Mouse (Mus musculus): ENCODE measurements around the gene Fam107a. TPM values are rescaled to one million over a fixed set of nuclear protein-coding genes. Genes with fewer than 3 reads are reported as not detected.

Gene Fam107a
- polyA plus RNA-seq, 1 experiment from 2014 or later = 0.36 TPM

GRCm38 (mm10) chr14:8345566-8345965 is 27.7 kb upstream of the Fam107a start:
- H3K9me3 ChIP-seq (ENCODE audit: control insufficient read depth, low read length) = no peaks in the 10 kb centered on the region
- no peak overlapping the region for H3K4me3 ChIP-seq (ENCODE audit: control insufficient read depth in 1 of 2, insufficient read depth in 1 of 2, low read depth in 1 of 2, low read length in 2 of 2)
- no peak overlapping the region for H3K9ac ChIP-seq (ENCODE audit: low read length)
- no peaks in the 10 kb centered on the region for H3K36me3 ChIP-seq (ENCODE audit: control insufficient read depth, insufficient read depth, low read length)
- 66% methylated on average over 4 of the region's 4 CpGs for WGBS
- no peak for ATAC-seq (ENCODE audit: insufficient number of reproducible peaks, insufficient read depth, low FRiP score, low read depth)
- peaks cover 6 to 11% of the 10 kb centered on the region in 2 experiments for H3K4me1 ChIP-seq (ENCODE audit: control insufficient read depth in 2 of 2, insufficient read depth in 2 of 2, low read length in 2 of 2)
- H3K27ac ChIP-seq (replicated peaks in 1 of 2; ENCODE audit: control insufficient read depth in 1 of 2, insufficient read depth in 1 of 2, low read depth in 2 of 2, low read length in 2 of 2) = no peak overlapping the region
- no peak overlapping the region for H3K4me2 ChIP-seq (ENCODE audit: low read length)
- no peaks in the 10 kb centered on the region for H3K27me3 ChIP-seq (ENCODE audit: control insufficient read depth, insufficient read depth, low read length)

GRCm38 (mm10) chr14:8342509-8343106 is 24.8 kb upstream of the Fam107a start:
- Histone ChIP-seq H3K27me3 (ENCODE audit: control insufficient read depth, insufficient read depth, low read length) (no peaks in the 10 kb centered on the region), H3K27ac (replicated peaks in 1 of 2; ENCODE audit: control insufficient read depth in 1 of 2, insufficient read depth in 1 of 2, low read depth in 2 of 2, low read length in 2 of 2) (no peak overlapping the region), H3K4me2 (ENCODE audit: low read length) (no peak overlapping the region), H3K4me3 (ENCODE audit: control insufficient read depth in 1 of 2, insufficient read depth in 1 of 2, low read depth in 1 of 2, low read length in 2 of 2) (no peak overlapping the region), H3K9me3 (ENCODE audit: control insufficient read depth, low read length) (no peaks in the 10 kb centered on the region), H3K9ac (ENCODE audit: low read length) (no peak overlapping the region), H3K36me3 (ENCODE audit: control insufficient read depth, insufficient read depth, low read length) (no peaks in the 10 kb centered on the region), H3K4me1 (ENCODE audit: control insufficient read depth in 2 of 2, insufficient read depth in 2 of 2, low read length in 2 of 2) (peaks cover 6 to 11% of the 10 kb centered on the region in 2 experiments)
- ATAC-seq (ENCODE audit: insufficient number of reproducible peaks, insufficient read depth, low FRiP score, low read depth) = peak; percentile 47; the same call in 1 of the 2 replicates
- WGBS = 24% methylated on average over 4 of the region's 5 CpGs

- no peak for ATAC-seq (ENCODE audit: insufficient number of reproducible peaks, insufficient read depth, low FRiP score, low read depth)
- H3K9me3 ChIP-seq (ENCODE audit: control insufficient read depth, low read length) = 0 out of 2 replicates have a peak, but pooled peaks cover 4% of the 10 kb centered on the region
- peaks cover 6 to 11% of the 10 kb centered on the region in 2 experiments for H3K4me1 ChIP-seq (ENCODE audit: control insufficient read depth in 2 of 2, insufficient read depth in 2 of 2, low read length in 2 of 2)
- no peaks in the 10 kb centered on the region for H3K36me3 ChIP-seq (ENCODE audit: control insufficient read depth, insufficient read depth, low read length)
- no peaks in the 10 kb centered on the region for H3K27me3 ChIP-seq (ENCODE audit: control insufficient read depth, insufficient read depth, low read length)
- 55% methylated on average over 4 of the region's 4 CpGs for WGBS
- no peak overlapping the region for H3K4me2 ChIP-seq (ENCODE audit: low read length)
- H3K9ac ChIP-seq (ENCODE audit: low read length) = no peak overlapping the region
- H3K27ac ChIP-seq (replicated peaks in 1 of 2; ENCODE audit: control insufficient read depth in 1 of 2, insufficient read depth in 1 of 2, low read depth in 2 of 2, low read length in 2 of 2) = no peak overlapping the region
- no peak overlapping the region for H3K4me3 ChIP-seq (ENCODE audit: control insufficient read depth in 1 of 2, insufficient read depth in 1 of 2, low read depth in 1 of 2, low read length in 2 of 2)
Measured at GRCm38 (mm10) chr14:8340226-8340625, 22.4 kb upstream of the Fam107a start.

GRCm38 (mm10) chr14:8335947-8336346 is 18.1 kb upstream of the Fam107a start:
- H3K4me2 ChIP-seq (ENCODE audit: low read length) = no peak overlapping the region
- no peak overlapping the region for H3K4me3 ChIP-seq (ENCODE audit: control insufficient read depth in 1 of 2, insufficient read depth in 1 of 2, low read depth in 1 of 2, low read length in 2 of 2)
- H3K4me1 ChIP-seq (ENCODE audit: control insufficient read depth in 2 of 2, insufficient read depth in 2 of 2, low read length in 2 of 2) = peaks cover 0 to 3% of the 10 kb centered on the region in 2 experiments; a peak in 1 of 4 replicates
- no peaks in the 10 kb centered on the region for H3K36me3 ChIP-seq (ENCODE audit: control insufficient read depth, insufficient read depth, low read length)
- no peak overlapping the region for H3K27ac ChIP-seq (replicated peaks in 1 of 2; ENCODE audit: control insufficient read depth in 1 of 2, insufficient read depth in 1 of 2, low read depth in 2 of 2, low read length in 2 of 2)
- 0 out of 2 replicates have a peak, but pooled peaks cover 4% of the 10 kb centered on the region for H3K9me3 ChIP-seq (ENCODE audit: control insufficient read depth, low read length)
- 63% methylated on average over 10 of the region's 10 CpGs for WGBS
- no peaks in the 10 kb centered on the region for H3K27me3 ChIP-seq (ENCODE audit: control insufficient read depth, insufficient read depth, low read length)
- ATAC-seq (ENCODE audit: insufficient number of reproducible peaks, insufficient read depth, low FRiP score, low read depth) = no peak
- no peak overlapping the region for H3K9ac ChIP-seq (ENCODE audit: low read length)

- H3K4me2 ChIP-seq (ENCODE audit: low read length) = no peak overlapping the region
- no peak overlapping the region for H3K27ac ChIP-seq (replicated peaks in 1 of 2; ENCODE audit: control insufficient read depth in 1 of 2, insufficient read depth in 1 of 2, low read depth in 2 of 2, low read length in 2 of 2)
- 0 out of 2 replicates have a peak, but pooled peaks cover 4% of the 10 kb centered on the region for H3K9me3 ChIP-seq (ENCODE audit: control insufficient read depth, low read length)
- peaks cover 0 to 3% of the 10 kb centered on the region in 2 experiments; a peak in 1 of 4 replicates for H3K4me1 ChIP-seq (ENCODE audit: control insufficient read depth in 2 of 2, insufficient read depth in 2 of 2, low read length in 2 of 2)
- H3K36me3 ChIP-seq (ENCODE audit: control insufficient read depth, insufficient read depth, low read length) = no peaks in the 10 kb centered on the region
- WGBS = 78% methylated on average over 3 of the region's 3 CpGs
- H3K4me3 ChIP-seq (ENCODE audit: control insufficient read depth in 1 of 2, insufficient read depth in 1 of 2, low read depth in 1 of 2, low read length in 2 of 2) = no peak overlapping the region
- ATAC-seq (ENCODE audit: insufficient number of reproducible peaks, insufficient read depth, low FRiP score, low read depth) = no peak
- no peak overlapping the region for H3K9ac ChIP-seq (ENCODE audit: low read length)
- no peaks in the 10 kb centered on the region for H3K27me3 ChIP-seq (ENCODE audit: control insufficient read depth, insufficient read depth, low read length)
Measured at GRCm38 (mm10) chr14:8334511-8334910, 16.7 kb upstream of the Fam107a start.

- WGBS = 79% methylated on average over 11 of the region's 11 CpGs
- Histone ChIP-seq H3K9ac (ENCODE audit: low read length) (no peak overlapping the region), H3K27ac (replicated peaks in 1 of 2; ENCODE audit: control insufficient read depth in 1 of 2, insufficient read depth in 1 of 2, low read depth in 2 of 2, low read length in 2 of 2) (no peak overlapping the region), H3K4me2 (ENCODE audit: low read length) (no peak overlapping the region), H3K4me1 (ENCODE audit: control insufficient read depth in 2 of 2, insufficient read depth in 2 of 2, low read length in 2 of 2) (peaks cover 0 to 6% of the 10 kb centered on the region in 2 experiments; a peak in 2 of 4 replicates), H3K9me3 (ENCODE audit: control insufficient read depth, low read length) (0 out of 2 replicates have a peak, but pooled peaks cover 4% of the 10 kb centered on the region), H3K36me3 (ENCODE audit: control insufficient read depth, insufficient read depth, low read length) (no peaks in the 10 kb centered on the region), H3K4me3 (ENCODE audit: control insufficient read depth in 1 of 2, insufficient read depth in 1 of 2, low read depth in 1 of 2, low read length in 2 of 2) (no peak overlapping the region), H3K27me3 (ENCODE audit: control insufficient read depth, insufficient read depth, low read length) (no peaks in the 10 kb centered on the region)
- ATAC-seq (ENCODE audit: insufficient number of reproducible peaks, insufficient read depth, low FRiP score, low read depth) = no peak
Measured at GRCm38 (mm10) chr14:8332314-8333252, 14.8 kb upstream of the Fam107a start.

- Histone ChIP-seq H3K9me3 (ENCODE audit: control insufficient read depth, low read length) (no peaks in the 10 kb centered on the region), H3K4me1 (ENCODE audit: control insufficient read depth in 2 of 2, insufficient read depth in 2 of 2, low read length in 2 of 2) (peaks cover 3 to 14% of the 10 kb centered on the region in 2 experiments; a peak in 2 of 4 replicates), H3K36me3 (ENCODE audit: control insufficient read depth, insufficient read depth, low read length) (no peaks in the 10 kb centered on the region), H3K27ac (replicated peaks in 1 of 2; ENCODE audit: control insufficient read depth in 1 of 2, insufficient read depth in 1 of 2, low read depth in 2 of 2, low read length in 2 of 2) (no peak overlapping the region), H3K27me3 (ENCODE audit: control insufficient read depth, insufficient read depth, low read length) (no peaks in the 10 kb centered on the region), H3K4me2 (ENCODE audit: low read length) (no peak overlapping the region), H3K9ac (ENCODE audit: low read length) (no peak overlapping the region), H3K4me3 (ENCODE audit: control insufficient read depth in 1 of 2, insufficient read depth in 1 of 2, low read depth in 1 of 2, low read length in 2 of 2) (no peak overlapping the region)
- ATAC-seq (ENCODE audit: insufficient number of reproducible peaks, insufficient read depth, low FRiP score, low read depth) = no peak
- WGBS = 68% methylated on average over 14 of the region's 14 CpGs
Measured at GRCm38 (mm10) chr14:8331307-8331905, 13.6 kb upstream of the Fam107a start.

Data from heart, embryonic 14.5 days (tissue).